Mouse (Mus musculus) natural killer cell, adult 2 months (primary cell): ENCODE data around the gene Dnaja2.

Source experiments
- DNase-seq, 2 experiments: peaks; one replicate each; pipeline ENCODE4 v3.0.0; 2022; ENCODE audit warnings: low spot score in 2 of 2

The Dnaja2 gene

GRCm38 (mm10) chr8:85556986-85557600 is 1.9 kb upstream of the Dnaja2 start:
- no peak for DNase-seq

- DNase-seq = peak; percentile 32 to 42
Measured at GRCm38 (mm10) chr8:85554391-85555180, 558 bp downstream of the Dnaja2 start.

- DNase-seq = no peak
Measured at GRCm38 (mm10) chr8:85551934-85552333, 3.2 kb downstream of the Dnaja2 start.

GRCm38 (mm10) chr8:85536332-85536731 is 18.8 kb downstream of the Dnaja2 start:
- no peak for DNase-seq

- no peak for DNase-seq
Measured at GRCm38 (mm10) chr8:85534163-85534562, 21.0 kb downstream of the Dnaja2 start.

GRCm38 (mm10) chr8:85533434-85533833 is 21.7 kb downstream of the Dnaja2 start:
- no peak for DNase-seq

- no peak for DNase-seq
Measured at GRCm38 (mm10) chr8:85532843-85533242, 22.3 kb downstream of the Dnaja2 start.

- DNase-seq = no peak
Measured at GRCm38 (mm10) chr8:85531471-85531870, 23.7 kb downstream of the Dnaja2 start.

GRCm38 (mm10) chr8:85530717-85531116 is 24.4 kb downstream of the Dnaja2 start:
- DNase-seq = no peak

- DNase-seq = no peak
Measured at GRCm38 (mm10) chr8:85528959-85529358, 26.2 kb downstream of the Dnaja2 start.

- peak; percentile 21 to 46 for DNase-seq
Measured at GRCm38 (mm10) chr8:85526105-85526504, 29.0 kb downstream of the Dnaja2 start.

GRCm38 (mm10) chr8:85524086-85524485 is 31.1 kb downstream of the Dnaja2 start:
- no peak for DNase-seq

- no peak for DNase-seq
Measured at GRCm38 (mm10) chr8:85521332-85521731, 33.8 kb downstream of the Dnaja2 start.

- no peak for DNase-seq
Measured at GRCm38 (mm10) chr8:85520586-85520985, 34.6 kb downstream of the Dnaja2 start.

- DNase-seq = no peak
Measured at GRCm38 (mm10) chr8:85517956-85518355, 37.2 kb downstream of the Dnaja2 start.

- no peak for DNase-seq
Measured at GRCm38 (mm10) chr8:85517336-85517735, 37.8 kb downstream of the Dnaja2 start.

- no peak for DNase-seq
Measured at GRCm38 (mm10) chr8:85515391-85515790, 39.8 kb downstream of the Dnaja2 start.

- no peak for DNase-seq
Measured at GRCm38 (mm10) chr8:85513283-85513682, 41.9 kb downstream of the Dnaja2 start.

GRCm38 (mm10) chr8:85512234-85512633 is 42.9 kb downstream of the Dnaja2 start:
- no peak for DNase-seq

- no peak for DNase-seq
Measured at GRCm38 (mm10) chr8:85508661-85509060, 46.5 kb downstream of the Dnaja2 start.

GRCm38 (mm10) chr8:85506620-85507019 is 48.5 kb downstream of the Dnaja2 start:
- DNase-seq = no peak

GRCm38 (mm10) chr8:85504704-85505103 is 50.4 kb downstream of the Dnaja2 start:
- no peak for DNase-seq

- no peak for DNase-seq
Measured at GRCm38 (mm10) chr8:85503065-85503464, 52.1 kb downstream of the Dnaja2 start.
